Mouse (Mus musculus): Measurements from ENCODE around the gene Spata46.

DNA sequence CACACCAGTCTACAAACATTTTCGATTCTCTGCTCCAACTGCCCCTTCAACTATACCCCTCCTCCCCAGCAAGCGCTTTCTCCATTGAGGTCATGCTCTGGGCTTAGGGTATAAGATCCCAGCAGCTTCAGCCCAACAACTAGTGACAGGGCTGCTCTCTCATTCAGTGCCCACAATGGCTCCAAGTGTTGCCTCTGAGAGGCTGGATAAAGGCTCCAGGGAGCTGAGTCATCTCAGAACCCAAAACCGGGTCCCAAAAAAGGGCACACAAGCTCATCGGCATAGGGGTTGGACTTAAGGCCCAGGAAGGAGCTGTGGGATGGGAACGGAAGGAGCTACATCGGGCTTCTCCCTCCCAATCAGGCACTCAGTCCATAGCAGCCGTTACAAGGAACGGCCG, 6.9 kb upstream of the Spata46 start:
- TF ChIP-seq CTCF (conservative IDR thresholded peaks at IDR 0.05; ENCODE audit: insufficient read depth, insufficient read length, low read depth, low read length) (no peak), POLR2A (IDR thresholded peaks at IDR 0.05; ENCODE audit: low read depth, low read length) (no peak)
